Mouse (Mus musculus): ENCODE data around the gene Lrmp. TPM values are rescaled to one million over a fixed set of nuclear protein-coding genes. Genes with fewer than 3 reads are reported as not detected.

Lrmp gene
- polyA plus RNA-seq (2012; rRNA removed), result 0.55 and 0.82 TPM in 2 replicates

- DNase-seq, result no peak
- WGBS, result 78% methylated on average over 6 of the region's 6 CpGs
- no peak within 1 kb of the TSS for H3K4me3 ChIP-seq (replicated peaks; ENCODE audit: insufficient read depth, low read depth, low read length)
- no peak for TF ChIP-seq POLR2A (IDR thresholded peaks at IDR 0.05; ENCODE audit: borderline replicate concordance, insufficient read depth, low read length)
- no peak for TF ChIP-seq CTCF (IDR thresholded peaks at IDR 0.05; ENCODE audit: borderline replicate concordance, insufficient read depth, low read depth, low read length)
- no peaks in the 10 kb centered on the region for H3K4me1 ChIP-seq (ENCODE audit: control insufficient read depth, insufficient read depth, low read length)
- H3K27ac ChIP-seq (ENCODE audit: insufficient read depth, low read length), result no peak within 1 kb of the TSS
- no peaks in the 10 kb centered on the region for H3K27me3 ChIP-seq (ENCODE audit: control insufficient read depth, insufficient read depth, low read length)
Observed at GRCm38 (mm10) chr6:145115476-145116097, at the start of gene Lrmp. TSS of gene Lrmp (plus strand) at chr6:145115653.

- WGBS, result 95% methylated on average over 6 of the region's 6 CpGs
- TF ChIP-seq POLR2A (IDR thresholded peaks at IDR 0.05; ENCODE audit: borderline replicate concordance, insufficient read depth, low read length) (no peak), CTCF (IDR thresholded peaks at IDR 0.05; ENCODE audit: borderline replicate concordance, insufficient read depth, low read depth, low read length) (no peak)
- H3K4me1 ChIP-seq (ENCODE audit: control insufficient read depth, insufficient read depth, low read length), result no peaks in the 10 kb centered on the region
Observed at GRCm38 (mm10) chr6:145066416-145066815, 49.0 kb upstream of the Lrmp start.

GRCm38 (mm10) chr6:145067679-145068078 is 47.8 kb upstream of the Lrmp start:
- DNase-seq, result no peak
- WGBS, result 91% methylated on average over 8 of the region's 8 CpGs
- TF ChIP-seq CTCF (IDR thresholded peaks at IDR 0.05; ENCODE audit: borderline replicate concordance, insufficient read depth, low read depth, low read length) (no peak), POLR2A (IDR thresholded peaks at IDR 0.05; ENCODE audit: borderline replicate concordance, insufficient read depth, low read length) (no peak)
- no peaks in the 10 kb centered on the region for H3K27me3 ChIP-seq (ENCODE audit: control insufficient read depth, insufficient read depth, low read length)
- no peak overlapping the region for H3K27ac ChIP-seq (ENCODE audit: insufficient read depth, low read length)
- H3K4me1 ChIP-seq (ENCODE audit: control insufficient read depth, insufficient read depth, low read length), result no peaks in the 10 kb centered on the region
- no peak overlapping the region for H3K4me3 ChIP-seq (replicated peaks; ENCODE audit: insufficient read depth, low read depth, low read length)

More at GRCm38 (mm10) chr6:145066416-145066815, 49.0 kb upstream of the Lrmp start:
- H3K4me3 ChIP-seq (replicated peaks; ENCODE audit: insufficient read depth, low read depth, low read length), result no peak overlapping the region
- DNase-seq, result no peak
- H3K27me3 ChIP-seq (ENCODE audit: control insufficient read depth, insufficient read depth, low read length), result no peaks in the 10 kb centered on the region
- no peak overlapping the region for H3K27ac ChIP-seq (ENCODE audit: insufficient read depth, low read length)

GRCm38 (mm10) chr6:145069397-145069796 is 46.1 kb upstream of the Lrmp start:
- no peak for DNase-seq
- 84% methylated on average over 7 of the region's 7 CpGs for WGBS
- Histone ChIP-seq H3K27ac (ENCODE audit: insufficient read depth, low read length) (no peak overlapping the region), H3K27me3 (ENCODE audit: control insufficient read depth, insufficient read depth, low read length) (no peaks in the 10 kb centered on the region), H3K4me1 (ENCODE audit: control insufficient read depth, insufficient read depth, low read length) (no peaks in the 10 kb centered on the region), H3K4me3 (replicated peaks; ENCODE audit: insufficient read depth, low read depth, low read length) (no peak overlapping the region)
- TF ChIP-seq POLR2A (IDR thresholded peaks at IDR 0.05; ENCODE audit: borderline replicate concordance, insufficient read depth, low read length), result no peak
- no peak for TF ChIP-seq CTCF (IDR thresholded peaks at IDR 0.05; ENCODE audit: borderline replicate concordance, insufficient read depth, low read depth, low read length)

GRCm38 (mm10) chr6:145069921-145070320 is 45.5 kb upstream of the Lrmp start:
- Histone ChIP-seq H3K27me3 (ENCODE audit: control insufficient read depth, insufficient read depth, low read length) (no peaks in the 10 kb centered on the region), H3K4me3 (replicated peaks; ENCODE audit: insufficient read depth, low read depth, low read length) (no peak overlapping the region), H3K4me1 (ENCODE audit: control insufficient read depth, insufficient read depth, low read length) (no peaks in the 10 kb centered on the region), H3K27ac (ENCODE audit: insufficient read depth, low read length) (no peak overlapping the region)
- 88% methylated on average over 2 of the region's 2 CpGs for WGBS
- DNase-seq, result no peak
- TF ChIP-seq POLR2A (IDR thresholded peaks at IDR 0.05; ENCODE audit: borderline replicate concordance, insufficient read depth, low read length) (no peak), CTCF (IDR thresholded peaks at IDR 0.05; ENCODE audit: borderline replicate concordance, insufficient read depth, low read depth, low read length) (no peak)

- H3K27me3 ChIP-seq (ENCODE audit: control insufficient read depth, insufficient read depth, low read length), result no peaks in the 10 kb centered on the region
- TF ChIP-seq POLR2A (IDR thresholded peaks at IDR 0.05; ENCODE audit: borderline replicate concordance, insufficient read depth, low read length), result no peak
- TF ChIP-seq CTCF (IDR thresholded peaks at IDR 0.05; ENCODE audit: borderline replicate concordance, insufficient read depth, low read depth, low read length), result no peak
- H3K4me1 ChIP-seq (ENCODE audit: control insufficient read depth, insufficient read depth, low read length), result no peaks in the 10 kb centered on the region
- DNase-seq, result no peak
- H3K4me3 ChIP-seq (replicated peaks; ENCODE audit: insufficient read depth, low read depth, low read length), result no peak overlapping the region
- H3K27ac ChIP-seq (ENCODE audit: insufficient read depth, low read length), result no peak overlapping the region
Observed at GRCm38 (mm10) chr6:145074461-145074860, 41.0 kb upstream of the Lrmp start.

GRCm38 (mm10) chr6:145075088-145075547 is 40.3 kb upstream of the Lrmp start:
- no peak for TF ChIP-seq POLR2A (IDR thresholded peaks at IDR 0.05; ENCODE audit: borderline replicate concordance, insufficient read depth, low read length)
- no peak for TF ChIP-seq CTCF (IDR thresholded peaks at IDR 0.05; ENCODE audit: borderline replicate concordance, insufficient read depth, low read depth, low read length)
- peak; percentile 14 to 25 for DNase-seq
- Histone ChIP-seq H3K4me3 (replicated peaks; ENCODE audit: insufficient read depth, low read depth, low read length) (peak overlapping the region; percentile 53), H3K27me3 (ENCODE audit: control insufficient read depth, insufficient read depth, low read length) (no peaks in the 10 kb centered on the region), H3K4me1 (ENCODE audit: control insufficient read depth, insufficient read depth, low read length) (no peaks in the 10 kb centered on the region), H3K27ac (ENCODE audit: insufficient read depth, low read length) (no peak overlapping the region)
- under 1% methylated on average over 20 of the region's 20 CpGs for WGBS

GRCm38 (mm10) chr6:145075548-145076224 is 39.8 kb upstream of the Lrmp start, which contains the start of gene Bcat1:
TSS of gene Bcat1 (minus strand) at chr6:145076184.
- H3K4me1 ChIP-seq (ENCODE audit: control insufficient read depth, insufficient read depth, low read length), result no peaks in the 10 kb centered on the region
- whole genome bisulfite sequencing, result 2% methylated on average over 39 of the region's 39 CpGs

More at GRCm38 (mm10) chr6:145075548-145076224, 39.8 kb upstream of the Lrmp start, which contains the start of gene Bcat1:
- Histone ChIP-seq H3K27me3 (ENCODE audit: control insufficient read depth, insufficient read depth, low read length) (no peaks in the 10 kb centered on the region), H3K4me3 (replicated peaks; ENCODE audit: insufficient read depth, low read depth, low read length) (peak within 1 kb of the TSS; percentile 53), H3K27ac (ENCODE audit: insufficient read depth, low read length) (no peak within 1 kb of the TSS)
- TF ChIP-seq POLR2A (IDR thresholded peaks at IDR 0.05; ENCODE audit: borderline replicate concordance, insufficient read depth, low read length), result no peak
- no peak for TF ChIP-seq CTCF (IDR thresholded peaks at IDR 0.05; ENCODE audit: borderline replicate concordance, insufficient read depth, low read depth, low read length)
- peak; percentile 10 to 37 for DNase-seq
